Mouse (Mus musculus) neural tube, embryonic 14.5 days (tissue): ENCODE results near the gene 2610042L04Rik. TPM values are rescaled to one million over a fixed set of nuclear protein-coding genes. Genes with fewer than 3 reads are reported as not detected.
"Not testable (repeated sequence)": the region's sequence is repeated elsewhere in the genome, so short reads cannot be mapped to it uniquely, and the experiment has no call there.

Experiments used
- ATAC-seq: fragments of 200-750 bp; cut with Nextera tagmentation; 2 replicates; pipeline ENCODE4 v1.8.0; 2017; ENCODE audit warnings: low read depth, mild to moderate bottlenecking, moderate TSS enrichment, moderate library complexity
- H3K27ac ChIP-seq: fragments of 300-500 bp; sonication (generic); 2 replicates; pipeline ENCODE4 v1.5.1; 2014; ENCODE audit warnings: low read depth, mild to moderate bottlenecking, control low read depth, low read length, moderate library complexity, mixed read lengths
- H3K27me3 ChIP-seq: fragments of 300-500 bp; sonication (generic); 2 replicates; pipeline ENCODE4 v1.6.1; 2014; ENCODE audit warnings: low read length; ENCODE audit not compliant: control insufficient read depth, insufficient read depth
- H3K36me3 ChIP-seq: fragments of 300-500 bp; sonication (generic); 2 replicates; pipeline ENCODE4 v1.6.1; 2014; ENCODE audit warnings: low read length, mixed read lengths; ENCODE audit not compliant: control insufficient read depth, insufficient read depth
- H3K4me1 ChIP-seq: fragments of 300-500 bp; sonication (generic); 2 replicates; pipeline ENCODE4 v1.6.1; 2014; ENCODE audit warnings: low read length; ENCODE audit not compliant: control insufficient read depth, insufficient read depth
- H3K4me2 ChIP-seq: fragments of 300-500 bp; sonication (generic); 2 replicates; pipeline ENCODE4 v1.6.1; 2014; ENCODE audit warnings: mild to moderate bottlenecking, low read depth, low read length, control low read depth
- H3K4me3 ChIP-seq: fragments of 300-500 bp; sonication (generic); 2 replicates; pipeline ENCODE4 v1.5.1; 2014; ENCODE audit warnings: low read depth, low read length, control low read depth, mixed read lengths
- H3K9ac ChIP-seq: fragments of 300-500 bp; sonication (generic); replicated peaks from 2 replicates; pipeline ENCODE4 v1.6.1; 2014; ENCODE audit warnings: low read depth, mild to moderate bottlenecking, control low read depth, low read length, mixed read lengths
- H3K9me3 ChIP-seq: fragments of 300-500 bp; sonication (generic); 2 replicates; pipeline ENCODE4 v1.6.1; 2016; ENCODE audit warnings: low read length; ENCODE audit not compliant: control insufficient read depth
- WGBS: fragments of 180-500 bp; shearing (Covaris S2); extraction: QIAGEN DNeasy Blood & Tissue Kit; methylation state at CpG from one replicate; pipeline ENCODE4 v1.1.7; 2014; 5-methylcytosine and 5-hydroxymethylcytosine counted together
- polyA plus RNA-seq: library from polyadenylated mRNA; unstranded; fragments of >200 nt; fragmentation: Nextera tagmentation; extraction: Ambion mirVana; gene quantifications from 2 replicates; pipeline ENCODE4 v1.2.1, GENCODE M21; 2014

The 2610042L04Rik gene
- polyA plus RNA-seq, 1 experiment from 2014 or later, result 8.5 TPM

- not testable (repeated sequence) for ATAC-seq, H3K9ac ChIP-seq, H3K27ac ChIP-seq, H3K4me1 ChIP-seq, H3K27me3 ChIP-seq, H3K4me3 ChIP-seq, H3K4me2 ChIP-seq, H3K36me3 ChIP-seq, H3K9me3 ChIP-seq
Observed at GRCm38 (mm10) chr14:4398624-4399023, 64.1 kb downstream of the 2610042L04Rik start.

DNA sequence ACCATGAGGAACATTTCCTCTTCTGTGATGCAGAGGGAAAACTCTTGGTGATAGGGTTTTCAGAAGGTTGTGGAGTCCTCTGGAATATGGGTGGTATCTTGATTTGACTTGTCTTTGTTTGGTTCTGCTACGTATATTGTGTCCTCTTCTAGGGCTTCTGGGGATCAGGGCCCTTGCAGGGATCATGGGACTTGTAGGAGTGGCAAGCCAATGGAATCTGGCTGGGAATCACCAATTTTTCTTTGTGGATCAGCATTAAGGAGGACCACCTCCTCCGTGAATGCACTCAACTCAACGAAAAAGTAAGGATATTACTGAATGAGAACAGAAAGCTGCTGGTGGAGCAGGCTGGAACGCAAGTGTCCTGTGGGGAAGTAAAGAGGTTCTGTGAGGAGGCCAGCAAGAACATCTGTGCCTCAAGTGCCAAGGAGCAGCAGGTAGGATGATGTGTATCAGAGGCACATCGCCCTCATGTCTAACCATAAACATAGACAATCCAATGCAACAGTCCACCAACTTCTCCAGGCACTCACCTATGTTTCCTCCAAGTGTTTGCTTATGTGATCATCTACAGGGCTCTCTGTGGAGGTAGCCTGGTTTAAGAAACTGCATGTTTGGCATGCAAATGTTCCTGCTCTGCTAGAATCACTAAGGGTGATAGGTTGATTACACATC is 65.7 kb downstream of the 2610042L04Rik start:
- not testable (repeated sequence) for H3K4me2 ChIP-seq, H3K4me1 ChIP-seq, H3K9me3 ChIP-seq, ATAC-seq, H3K9ac ChIP-seq, H3K4me3 ChIP-seq, H3K36me3 ChIP-seq, H3K27ac ChIP-seq, H3K27me3 ChIP-seq
- WGBS, result 87% methylated on average over 5 of the region's 5 CpGs

DNA sequence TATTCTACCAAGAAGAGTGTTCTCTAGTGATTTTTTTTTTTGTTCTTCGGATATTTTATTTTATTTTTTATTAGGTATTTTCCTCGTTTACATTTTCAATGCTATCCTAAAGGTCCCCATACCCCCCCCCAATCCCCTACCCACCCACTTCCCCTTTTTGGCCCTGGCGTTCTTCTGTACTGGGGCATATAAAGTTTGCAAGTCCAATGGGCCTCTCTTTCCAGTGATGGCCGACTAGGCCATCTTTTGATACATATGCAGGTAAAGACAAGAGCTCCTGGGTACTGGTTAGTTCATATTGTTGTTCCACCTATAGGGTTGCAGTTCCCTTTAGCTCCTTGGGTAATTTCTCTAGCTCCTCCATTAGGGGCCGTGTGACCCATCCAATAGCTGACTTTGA is 66.7 kb downstream of the 2610042L04Rik start:
- ATAC-seq, H3K36me3 ChIP-seq, H3K27me3 ChIP-seq, H3K27ac ChIP-seq, H3K4me2 ChIP-seq, H3K9ac ChIP-seq, H3K4me3 ChIP-seq, H3K9me3 ChIP-seq, H3K4me1 ChIP-seq: not testable (repeated sequence)
- 71% methylated on average over 5 of the region's 5 CpGs for WGBS

DNA sequence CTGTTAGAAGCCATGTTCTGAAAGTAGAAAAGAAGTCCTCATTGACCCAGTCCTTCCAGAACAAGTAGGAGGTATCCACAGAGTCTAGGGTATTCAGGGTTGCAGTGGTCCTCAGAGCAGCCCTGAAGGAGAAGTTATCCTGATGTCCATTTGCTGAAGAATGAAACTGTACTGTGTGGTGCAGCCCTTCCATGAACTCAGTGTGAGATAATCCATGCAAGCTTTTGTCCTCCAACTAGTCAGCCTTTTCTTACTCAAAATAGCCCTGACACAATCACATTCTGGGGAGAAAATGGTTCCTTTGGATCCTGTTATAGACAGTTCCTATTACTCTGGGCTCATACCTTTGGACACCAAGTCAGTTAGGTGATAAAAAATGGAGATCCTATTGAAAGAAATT is 69.3 kb downstream of the 2610042L04Rik start:
- not testable (repeated sequence) for ATAC-seq

More for the DNA sequence above, 69.3 kb downstream of the 2610042L04Rik start:
- H3K4me1 ChIP-seq, H3K36me3 ChIP-seq, H3K4me2 ChIP-seq, H3K27me3 ChIP-seq, H3K9ac ChIP-seq, H3K9me3 ChIP-seq, H3K27ac ChIP-seq, H3K4me3 ChIP-seq: not testable (repeated sequence)

Other genes starting within 250 kb of the 2610042L04Rik start
- 4.3 and 7.5 TPM in 2 replicates for gene Gm8108, start 224.2 kb upstream of the 2610042L04Rik start, polyA plus RNA-seq
- not detected in 2 replicates for gene Gm3127, start 169.7 kb upstream of the 2610042L04Rik start, polyA plus RNA-seq
- 9.9 and 12.7 TPM in 2 replicates for gene Gm2974, start 152.2 kb upstream of the 2610042L04Rik start, polyA plus RNA-seq
- not detected in 2 replicates for gene Gm3138, start 85.1 kb upstream of the 2610042L04Rik start, polyA plus RNA-seq
- not detected in 2 replicates for gene Gm3149, start 17.5 kb upstream of the 2610042L04Rik start, polyA plus RNA-seq
- not detected in 2 replicates for gene Gm3159, start 62.8 kb downstream of the 2610042L04Rik start, polyA plus RNA-seq
- 6.8 and 8.9 TPM in 2 replicates for gene Gm3164, start 80.7 kb downstream of the 2610042L04Rik start, polyA plus RNA-seq
- gene Gm3173, start 96.2 kb downstream of the 2610042L04Rik start, polyA plus RNA-seq, result 1.2 and 3.9 TPM in 2 replicates
- gene Gm3182, start 147.0 kb downstream of the 2610042L04Rik start, polyA plus RNA-seq, result not detected in 2 replicates
- not detected in 2 replicates for gene Gm3047, start 220.6 kb downstream of the 2610042L04Rik start, polyA plus RNA-seq